Mouse (Mus musculus): Measurements from ENCODE around the gene Edem3. TPM values are rescaled to one million over a fixed set of nuclear protein-coding genes. Genes with fewer than 3 reads are reported as not detected.
A peak's percentile ranks its signal among the peaks of the same experiment; 100 is the strongest.

Edem3 gene
- 24.5 and 27.7 TPM in 2 replicates for polyA plus RNA-seq (2016; fragmentation: Nextera tagmentation; extraction: Ambion mirVana)

- H3K4me1 ChIP-seq: peaks cover 15% of the 10 kb centered on the region
- no peaks in the 10 kb centered on the region for H3K9me3 ChIP-seq
- peak within 1 kb of the TSS; percentile 94 for H3K4me2 ChIP-seq
- peak within 1 kb of the TSS; percentile 90 for H3K4me3 ChIP-seq (replicated peaks)
- H3K9ac ChIP-seq: peak within 1 kb of the TSS; percentile 62
- H3K27ac ChIP-seq: peak within 1 kb of the TSS; percentile 87
- WGBS: under 1% methylated on average over 64 of the region's 64 CpGs
- H3K27me3 ChIP-seq: no peaks in the 10 kb centered on the region
- H3K36me3 ChIP-seq (replicated peaks): no peaks in the 10 kb centered on the region
- peak; percentile 99 for ATAC-seq (ENCODE audit: low FRiP score)
Observed at GRCm38 (mm10) chr1:151754881-151755659, at the start of gene Edem3. Gene Edem3, plus strand, starts transcription at chr1:151755371.

GRCm38 (mm10) chr1:151705723-151706396 lies 49.3 kb upstream of the Edem3 start:
- H3K4me2 ChIP-seq: no peak overlapping the region; the same call in 1 of the 2 replicates
- WGBS: 42% methylated on average over 11 of the region's 11 CpGs
- peaks cover 5% of the 10 kb centered on the region; the same call in 1 of the 2 replicates for H3K27me3 ChIP-seq
- no peak overlapping the region for H3K27ac ChIP-seq
- H3K9me3 ChIP-seq: no peaks in the 10 kb centered on the region
- no peaks in the 10 kb centered on the region for H3K4me1 ChIP-seq
- no peak overlapping the region for H3K4me3 ChIP-seq (replicated peaks)
- ATAC-seq (ENCODE audit: low FRiP score): peak; percentile 76
- H3K9ac ChIP-seq: no peak overlapping the region
- H3K36me3 ChIP-seq (replicated peaks): no peaks in the 10 kb centered on the region

DNA sequence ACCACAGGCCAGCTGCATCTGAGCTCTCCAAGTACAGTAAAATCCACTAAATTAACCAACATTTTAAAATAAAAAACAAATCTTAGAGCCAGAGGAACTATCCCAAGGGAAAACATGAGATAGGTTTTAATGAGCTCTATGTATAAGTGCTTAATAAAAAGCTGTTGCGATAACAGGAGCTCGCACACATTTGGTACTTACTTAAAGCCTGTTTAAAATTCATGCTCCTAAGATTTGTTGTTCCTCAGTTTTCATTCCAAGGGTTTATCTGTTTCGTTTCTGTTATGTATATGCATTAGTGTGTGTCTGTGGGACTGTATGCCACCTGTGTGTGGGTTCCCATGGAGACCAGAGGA lies 48.8 kb upstream of the Edem3 start:
- peaks cover 5% of the 10 kb centered on the region; the same call in 1 of the 2 replicates for H3K27me3 ChIP-seq
- no peak overlapping the region for H3K9ac ChIP-seq
- 79% methylated on average over 3 of the region's 3 CpGs for WGBS
- no peaks in the 10 kb centered on the region for H3K4me1 ChIP-seq
- ATAC-seq (ENCODE audit: low FRiP score): no peak; the same call in 1 of the 2 replicates
- no peak overlapping the region for H3K4me3 ChIP-seq (replicated peaks)
- H3K4me2 ChIP-seq: no peak overlapping the region
- H3K27ac ChIP-seq: no peak overlapping the region
- no peaks in the 10 kb centered on the region for H3K9me3 ChIP-seq
- no peaks in the 10 kb centered on the region for H3K36me3 ChIP-seq (replicated peaks)

- ATAC-seq (ENCODE audit: low FRiP score): no peak
- Histone ChIP-seq H3K4me1 (no peaks in the 10 kb centered on the region), H3K36me3 (replicated peaks) (no peaks in the 10 kb centered on the region), H3K9ac (no peak overlapping the region), H3K4me3 (replicated peaks) (no peak overlapping the region), H3K9me3 (no peaks in the 10 kb centered on the region), H3K27me3 (peaks cover 5% of the 10 kb centered on the region; the same call in 1 of the 2 replicates), H3K4me2 (no peak overlapping the region), H3K27ac (no peak overlapping the region)
- 81% methylated on average over 13 of the region's 13 CpGs for WGBS
Observed at GRCm38 (mm10) chr1:151708966-151709733, 46.0 kb upstream of the Edem3 start.

DNA sequence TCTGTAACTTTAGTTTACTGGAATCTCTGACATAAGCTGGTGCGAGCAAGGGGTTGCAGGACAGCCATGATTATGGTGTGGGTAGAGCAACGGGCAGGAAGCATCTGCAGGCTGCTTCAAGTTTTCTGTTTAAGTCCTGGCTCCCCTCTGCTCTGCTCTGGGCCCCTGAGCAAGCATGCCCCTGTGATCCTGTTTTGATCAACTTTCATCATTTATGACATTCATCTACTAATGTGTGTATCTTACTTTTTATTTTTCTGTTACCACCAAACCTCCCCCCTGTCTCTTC lies 45.5 kb upstream of the Edem3 start:
- no peaks in the 10 kb centered on the region for H3K4me1 ChIP-seq
- peaks cover 5% of the 10 kb centered on the region; the same call in 1 of the 2 replicates for H3K27me3 ChIP-seq
- no peak overlapping the region for H3K9ac ChIP-seq
- H3K36me3 ChIP-seq (replicated peaks): no peaks in the 10 kb centered on the region
- no peak overlapping the region for H3K27ac ChIP-seq
- ATAC-seq (ENCODE audit: low FRiP score): no peak
- WGBS: 79% methylated on average over 2 of the region's 2 CpGs
- H3K4me2 ChIP-seq: no peak overlapping the region
- no peaks in the 10 kb centered on the region for H3K9me3 ChIP-seq
- H3K4me3 ChIP-seq (replicated peaks): no peak overlapping the region

- WGBS: 67% methylated on average over 5 of the region's 5 CpGs
- Histone ChIP-seq H3K27ac (no peak overlapping the region), H3K4me1 (no peaks in the 10 kb centered on the region), H3K36me3 (replicated peaks) (no peaks in the 10 kb centered on the region), H3K4me2 (no peak overlapping the region), H3K9ac (no peak overlapping the region), H3K4me3 (replicated peaks) (no peak overlapping the region), H3K9me3 (no peaks in the 10 kb centered on the region), H3K27me3 (peaks cover 5% of the 10 kb centered on the region; the same call in 1 of the 2 replicates)
- ATAC-seq (ENCODE audit: low FRiP score): no peak
Observed at GRCm38 (mm10) chr1:151710424-151711055, 44.6 kb upstream of the Edem3 start.

DNA sequence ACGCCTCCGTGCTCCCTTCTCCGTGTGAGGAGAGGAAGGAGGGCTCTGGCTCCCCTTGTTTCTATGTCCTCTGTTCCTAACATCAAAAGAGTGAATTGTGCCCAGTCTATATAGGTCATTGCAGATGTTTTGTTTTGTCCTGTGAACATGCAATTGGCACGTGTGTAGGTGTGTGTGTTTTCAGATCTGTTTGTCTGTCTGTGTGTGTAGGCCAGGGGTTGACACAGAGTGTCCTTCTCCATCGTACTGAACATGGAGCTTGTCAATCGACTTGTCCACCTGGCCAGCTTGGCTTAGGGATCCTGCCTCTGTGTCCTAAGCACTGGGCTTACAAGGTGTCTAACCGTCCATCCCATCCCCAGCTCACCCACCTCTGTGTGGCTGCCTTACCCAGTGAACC lies 44.1 kb upstream of the Edem3 start:
- Histone ChIP-seq H3K4me1 (no peaks in the 10 kb centered on the region; the same call in 1 of the 2 replicates), H3K27me3 (peaks cover 5% of the 10 kb centered on the region; the same call in 1 of the 2 replicates), H3K9ac (no peak overlapping the region), H3K27ac (no peak overlapping the region), H3K9me3 (no peaks in the 10 kb centered on the region), H3K4me2 (no peak overlapping the region), H3K36me3 (replicated peaks) (no peaks in the 10 kb centered on the region), H3K4me3 (replicated peaks) (no peak overlapping the region)
- ATAC-seq (ENCODE audit: low FRiP score): no peak
- 80% methylated on average over 7 of the region's 7 CpGs for WGBS

- no peaks in the 10 kb centered on the region for H3K36me3 ChIP-seq (replicated peaks)
- H3K4me3 ChIP-seq (replicated peaks): no peak overlapping the region
- no peak for ATAC-seq (ENCODE audit: low FRiP score)
- no peaks in the 10 kb centered on the region for H3K9me3 ChIP-seq
- H3K4me2 ChIP-seq: no peak overlapping the region
- no peaks in the 10 kb centered on the region for H3K27me3 ChIP-seq
- H3K27ac ChIP-seq: no peak overlapping the region
- WGBS: 46% methylated on average over 5 of the region's 5 CpGs
- no peak overlapping the region for H3K9ac ChIP-seq
- H3K4me1 ChIP-seq: no peaks in the 10 kb centered on the region; the same call in 1 of the 2 replicates
Observed at GRCm38 (mm10) chr1:151712664-151713063, 42.5 kb upstream of the Edem3 start.

GRCm38 (mm10) chr1:151713622-151714021 lies 41.5 kb upstream of the Edem3 start:
- no peak overlapping the region for H3K4me2 ChIP-seq
- no peaks in the 10 kb centered on the region; the same call in 1 of the 2 replicates for H3K4me1 ChIP-seq
- H3K27me3 ChIP-seq: no peaks in the 10 kb centered on the region
- ATAC-seq (ENCODE audit: low FRiP score): no peak
- no peaks in the 10 kb centered on the region for H3K9me3 ChIP-seq
- H3K4me3 ChIP-seq (replicated peaks): no peak overlapping the region
- H3K27ac ChIP-seq: no peak overlapping the region
- H3K9ac ChIP-seq: no peak overlapping the region
- H3K36me3 ChIP-seq (replicated peaks): no peaks in the 10 kb centered on the region

DNA sequence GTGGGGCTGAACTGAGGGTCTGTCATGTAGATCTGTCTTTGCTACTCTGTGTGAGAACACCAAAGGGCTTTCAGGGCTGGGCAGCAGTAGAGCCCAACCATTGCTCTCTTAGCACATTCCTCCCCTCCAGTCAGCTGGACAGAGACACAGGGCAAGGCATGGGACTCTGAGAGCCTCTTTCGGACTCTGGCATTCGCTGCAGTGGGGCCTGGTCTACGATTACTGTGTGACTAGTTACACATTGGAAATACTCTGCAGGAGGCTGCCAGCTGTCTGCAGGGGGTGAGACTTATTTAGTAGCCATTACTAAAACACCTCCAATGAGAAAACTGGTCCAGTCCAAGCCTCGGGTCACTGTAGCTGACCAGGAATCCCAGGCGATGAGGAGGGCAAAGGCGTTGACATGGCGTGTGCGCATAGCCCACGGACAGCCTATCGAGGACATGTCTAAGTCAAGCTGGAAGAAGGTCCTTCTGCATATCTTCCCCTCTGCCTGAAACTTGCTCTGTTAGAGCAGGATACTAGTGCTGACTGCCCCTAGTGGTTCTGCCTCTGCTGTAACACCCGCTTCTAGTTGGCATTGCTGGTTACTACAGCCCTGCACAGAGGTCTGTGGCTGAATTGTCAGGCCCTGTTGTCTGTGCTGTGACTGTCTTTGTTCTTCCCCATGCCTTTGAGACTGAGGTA lies 39.0 kb upstream of the Edem3 start:
- H3K4me2 ChIP-seq: no peak overlapping the region
- no peaks in the 10 kb centered on the region; the same call in 1 of the 2 replicates for H3K27me3 ChIP-seq
- H3K36me3 ChIP-seq (replicated peaks): no peaks in the 10 kb centered on the region
- no peak overlapping the region for H3K9ac ChIP-seq
- no peaks in the 10 kb centered on the region; the same call in 1 of the 2 replicates for H3K4me1 ChIP-seq
- H3K27ac ChIP-seq: no peak overlapping the region
- no peaks in the 10 kb centered on the region for H3K9me3 ChIP-seq
- ATAC-seq (ENCODE audit: low FRiP score): no peak
- no peak overlapping the region for H3K4me3 ChIP-seq (replicated peaks)
- WGBS: 77% methylated on average over 11 of the region's 11 CpGs

- 99% methylated on average over 5 of the region's 5 CpGs for WGBS
- no peak for ATAC-seq (ENCODE audit: low FRiP score)
Observed at GRCm38 (mm10) chr1:151717624-151718023, 37.5 kb upstream of the Edem3 start.

More at GRCm38 (mm10) chr1:151717624-151718023, 37.5 kb upstream of the Edem3 start:
- H3K36me3 ChIP-seq (replicated peaks): no peaks in the 10 kb centered on the region
- H3K9ac ChIP-seq: no peak overlapping the region
- no peaks in the 10 kb centered on the region; the same call in 1 of the 2 replicates for H3K4me1 ChIP-seq
- no peak overlapping the region for H3K4me3 ChIP-seq (replicated peaks)
- H3K27ac ChIP-seq: no peak overlapping the region
- H3K27me3 ChIP-seq: no peaks in the 10 kb centered on the region; the same call in 1 of the 2 replicates
- no peaks in the 10 kb centered on the region for H3K9me3 ChIP-seq
- H3K4me2 ChIP-seq: no peak overlapping the region

Data from forebrain, embryonic 12.5 days (tissue).